Mouse (Mus musculus) fat pad, adult 2 months (tissue): Measurements from ENCODE around the gene Chd5.

ENCODE experiments used
- DNase-seq: peaks from one replicate; pipeline ENCODE4 v3.0.0-alpha.2; 2011; ENCODE audit warnings: low read depth, low spot score; ENCODE audit errors: extremely low read depth

Gene Chd5

DNA sequence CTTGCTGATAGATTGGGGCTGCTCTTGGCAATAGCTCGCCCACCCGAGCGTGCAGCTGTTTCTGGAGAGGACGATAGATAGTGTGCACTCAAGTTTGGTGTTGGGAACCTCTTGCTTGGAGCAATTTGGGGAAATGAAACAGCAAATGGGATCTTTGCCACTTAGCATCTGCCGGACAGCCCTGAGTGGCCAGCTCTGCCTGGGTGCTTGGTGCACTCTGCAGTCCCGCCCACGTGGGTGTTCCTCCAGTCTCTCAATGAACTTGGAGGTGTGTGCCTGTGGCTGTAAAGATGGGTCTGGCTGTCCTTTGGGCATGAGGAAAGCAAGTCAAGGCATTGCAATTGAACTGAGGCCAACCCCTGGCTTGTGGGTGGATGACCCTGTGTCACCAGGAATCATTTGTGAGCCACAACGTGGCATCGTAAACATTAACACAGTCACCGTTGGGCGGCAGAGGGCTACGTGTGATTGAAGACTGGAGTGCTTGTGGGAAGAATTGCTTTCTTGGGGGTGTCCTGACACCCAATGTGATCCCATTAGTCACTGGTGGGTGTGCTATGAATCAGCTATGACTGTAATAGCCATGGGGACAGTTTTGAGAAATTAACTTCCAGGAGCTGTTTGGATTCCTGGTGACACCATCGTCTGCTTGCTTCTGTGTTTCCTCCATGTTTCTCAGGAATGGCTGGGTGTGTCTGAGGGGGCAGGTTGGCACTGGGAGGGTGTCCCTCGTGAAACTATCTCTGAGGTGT, 15.6 kb downstream of the Chd5 start:
- no peak for DNase-seq

DNA sequence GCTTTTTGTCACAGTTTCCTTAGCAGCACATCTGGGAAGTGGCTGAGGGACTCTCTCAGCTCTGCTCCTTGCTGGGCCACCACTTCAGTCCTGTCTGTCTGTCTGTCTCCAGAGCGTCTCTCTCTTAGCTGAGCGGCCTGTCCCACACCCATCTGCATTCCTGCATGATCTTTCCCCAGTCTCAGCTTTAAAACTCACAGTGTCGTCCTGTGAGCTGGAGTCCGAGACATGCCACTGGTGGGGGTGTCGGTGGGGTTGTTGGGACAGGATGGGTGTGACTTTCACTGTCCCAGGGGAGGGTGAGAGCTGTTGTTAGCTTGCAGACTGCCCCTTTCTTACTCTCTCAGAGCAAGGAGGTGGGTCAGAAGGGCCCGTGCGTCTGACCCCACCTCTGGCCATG, 17.2 kb downstream of the Chd5 start:
- DNase-seq, result no peak

DNA sequence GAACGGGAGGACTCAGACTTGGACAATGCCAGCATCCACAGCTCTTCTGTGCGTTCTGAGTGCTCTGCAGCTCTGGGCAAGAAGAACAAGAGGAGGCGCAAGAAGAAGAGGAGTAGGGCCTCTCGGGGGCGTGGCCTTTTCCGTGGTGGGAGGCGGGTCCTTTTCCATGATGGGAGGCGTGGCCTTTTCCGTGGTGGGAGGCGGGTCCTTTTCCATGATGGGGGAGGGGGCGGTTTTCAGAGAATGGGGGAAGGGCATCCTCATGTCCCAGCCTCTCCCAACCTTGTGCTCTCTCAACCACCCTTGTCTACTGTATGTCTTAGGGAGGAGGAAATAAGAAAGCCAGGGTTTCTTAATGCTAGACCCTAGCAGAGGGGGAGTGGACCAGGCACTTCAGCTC, 21.2 kb downstream of the Chd5 start:
- DNase-seq, result no peak

DNA sequence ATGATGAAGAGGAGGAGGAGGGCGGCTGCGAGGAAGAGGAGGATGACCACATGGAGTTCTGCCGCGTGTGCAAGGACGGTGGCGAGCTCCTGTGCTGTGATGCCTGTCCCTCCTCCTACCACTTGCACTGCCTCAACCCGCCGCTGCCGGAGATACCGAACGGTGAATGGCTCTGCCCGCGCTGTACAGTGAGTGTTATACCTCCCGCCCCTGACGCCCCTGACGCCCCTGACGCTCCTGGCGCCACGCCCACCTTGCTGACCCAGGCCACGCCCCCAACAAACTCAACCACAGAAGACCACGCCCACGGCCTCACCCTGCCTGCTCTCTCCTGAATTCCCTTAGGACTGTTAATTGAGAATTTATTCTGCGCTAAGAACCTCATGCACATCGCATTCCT, 22.4 kb downstream of the Chd5 start:
- DNase-seq, result no peak

DNA sequence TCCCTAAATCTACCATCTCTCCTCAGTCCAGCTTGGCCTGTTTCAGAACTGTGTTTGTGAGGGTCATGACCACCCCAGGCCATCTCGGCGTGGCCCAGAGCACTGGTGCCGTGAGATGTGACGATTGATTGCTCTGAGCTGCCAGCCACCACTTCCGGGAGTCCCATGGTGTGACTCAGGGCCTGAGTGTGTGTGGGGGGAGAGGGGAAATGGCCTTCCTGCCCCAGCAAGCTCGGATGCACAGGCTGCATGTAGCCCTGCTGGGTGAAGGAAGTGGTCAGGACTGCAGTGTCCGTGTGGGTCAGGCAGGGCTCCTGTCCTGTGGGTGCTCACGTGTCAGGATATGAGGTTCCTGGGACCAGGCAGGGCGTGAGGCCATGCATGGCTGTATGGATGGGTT, 23.7 kb downstream of the Chd5 start:
- DNase-seq, result no peak

DNA sequence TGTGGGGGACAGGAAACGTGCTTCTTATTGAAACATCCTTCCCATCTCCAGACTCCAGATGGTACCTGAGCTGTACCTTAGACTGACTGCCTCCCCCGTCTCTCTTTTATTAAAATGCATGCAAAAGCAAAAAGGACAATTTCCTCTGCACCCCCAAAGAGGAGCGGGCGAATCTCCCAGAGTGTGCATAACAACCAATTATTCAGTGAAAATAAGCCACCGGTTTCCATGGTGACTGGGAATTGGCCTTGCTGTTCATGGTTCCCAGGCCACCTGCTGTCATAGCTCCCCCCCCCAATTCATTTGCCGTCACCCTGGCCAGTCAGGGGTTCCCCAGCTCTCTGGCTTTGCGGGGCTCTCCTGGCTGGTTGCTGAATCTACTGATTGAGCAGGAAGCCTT, 26.8 kb downstream of the Chd5 start:
- DNase-seq, result no peak

DNA sequence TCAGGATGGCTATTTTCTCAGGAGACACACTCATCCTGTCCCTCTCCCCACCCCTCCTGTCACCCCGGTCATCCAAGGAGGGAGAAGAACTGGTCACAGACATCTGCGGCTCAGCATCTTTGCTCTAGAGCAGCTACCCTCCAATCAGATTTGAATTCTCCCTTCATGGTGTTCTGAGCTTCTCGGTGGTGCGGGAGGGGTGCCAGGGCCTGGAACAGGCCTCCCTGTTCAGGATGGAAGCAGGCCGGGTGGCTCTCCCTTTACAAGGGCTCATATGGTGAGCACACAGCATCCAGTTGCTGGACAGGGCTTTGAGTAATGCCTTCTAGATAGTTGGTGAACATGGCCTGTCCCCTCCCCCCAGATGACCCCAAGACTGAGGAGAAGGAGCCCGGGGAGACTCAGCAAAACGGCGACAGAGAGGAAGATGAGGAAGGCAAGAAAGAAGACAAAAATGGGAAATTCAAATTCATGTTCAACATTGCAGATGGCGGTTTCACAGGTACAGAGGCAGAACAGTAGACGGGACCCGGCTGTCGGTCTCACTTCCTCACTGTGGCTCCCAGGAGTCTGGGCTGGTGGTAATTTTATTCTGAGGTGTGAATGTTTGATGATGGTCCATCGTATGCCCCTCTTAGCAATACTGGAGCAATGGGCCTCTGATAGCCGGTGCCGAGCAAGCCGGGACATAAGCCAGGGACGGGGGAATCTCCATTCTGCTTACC, 44.2 kb downstream of the Chd5 start:
- DNase-seq, result no peak

DNA sequence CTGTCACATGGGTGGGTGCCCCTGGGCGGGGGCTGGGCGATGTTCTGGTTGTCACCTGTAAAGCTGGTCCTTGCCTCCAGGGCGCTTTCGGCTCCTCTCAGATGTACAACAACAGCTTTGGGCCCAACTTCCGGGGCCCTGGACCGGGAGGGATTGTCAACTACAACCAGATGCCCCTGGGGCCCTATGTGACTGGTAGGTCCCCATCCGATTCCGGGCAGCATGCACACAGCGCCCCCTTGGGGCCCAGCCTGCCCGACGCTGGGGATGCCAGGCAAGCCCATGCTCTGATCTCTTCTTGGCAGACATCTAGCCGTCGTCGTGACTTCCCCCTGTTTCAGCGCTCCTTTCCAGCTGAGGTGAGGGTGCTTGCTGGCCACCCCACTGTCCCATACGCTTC, 47.2 kb downstream of the Chd5 start:
- no peak for DNase-seq

DNA sequence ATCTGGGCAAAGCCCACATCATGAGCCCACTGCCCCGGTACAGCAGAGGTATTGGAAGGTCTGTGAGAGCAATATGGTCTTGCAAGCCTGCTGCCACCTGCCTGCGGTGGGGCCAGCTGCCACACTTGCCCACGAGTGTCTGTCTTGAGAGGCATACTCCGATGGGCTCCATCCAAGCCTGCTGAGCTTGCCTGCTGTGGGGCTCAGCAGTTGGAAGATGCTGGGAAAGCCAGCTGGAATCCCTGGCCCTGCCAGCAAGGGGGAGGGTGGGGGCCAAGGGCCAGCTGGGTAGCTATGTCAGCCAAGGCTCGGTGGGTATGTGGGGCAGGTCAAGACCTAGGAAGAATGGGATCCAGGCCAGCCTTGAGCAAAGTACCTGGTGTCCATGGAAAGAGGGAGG, 53.7 kb downstream of the Chd5 start:
- no peak for DNase-seq

DNA sequence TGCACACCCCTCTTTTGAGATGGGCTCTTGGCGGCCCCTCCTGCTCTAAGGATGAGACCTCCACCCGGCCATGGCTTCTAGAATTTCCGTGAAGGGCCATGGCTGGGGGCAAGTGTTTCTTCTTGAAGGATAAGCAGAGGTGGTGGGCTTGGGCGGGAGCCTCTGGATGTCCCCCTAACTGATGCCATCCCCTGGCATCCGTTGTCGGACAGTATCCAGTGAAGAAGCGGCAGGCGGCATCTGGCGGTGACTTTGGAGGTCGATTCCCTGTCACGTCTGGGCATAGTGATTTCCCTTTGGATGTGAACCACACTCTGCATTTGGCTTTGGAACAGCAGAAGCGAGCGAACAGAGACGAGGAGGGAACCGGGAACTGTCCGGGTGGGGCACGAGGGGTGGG, 54.2 kb downstream of the Chd5 start:
- no peak for DNase-seq

DNA sequence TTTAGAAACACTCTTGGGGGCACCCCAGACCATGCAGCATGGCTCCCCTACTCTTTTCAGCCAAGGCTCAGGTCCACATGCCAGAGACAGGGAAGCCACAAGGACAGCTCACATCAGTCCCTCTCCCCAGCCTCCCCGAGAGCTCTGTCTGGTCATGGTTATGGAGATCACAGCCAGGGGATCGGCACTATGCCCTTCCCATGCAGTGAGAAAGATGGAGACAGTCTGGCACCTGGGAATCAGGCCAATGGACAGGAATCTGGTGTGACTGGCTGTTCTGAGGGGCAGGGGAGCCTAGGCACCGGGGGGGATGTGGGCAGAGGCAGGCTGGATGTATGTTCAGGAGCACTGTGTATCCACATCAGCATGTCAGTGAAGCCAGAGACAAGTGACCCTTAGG, 60.5 kb downstream of the Chd5 start:
- no peak for DNase-seq

DNA sequence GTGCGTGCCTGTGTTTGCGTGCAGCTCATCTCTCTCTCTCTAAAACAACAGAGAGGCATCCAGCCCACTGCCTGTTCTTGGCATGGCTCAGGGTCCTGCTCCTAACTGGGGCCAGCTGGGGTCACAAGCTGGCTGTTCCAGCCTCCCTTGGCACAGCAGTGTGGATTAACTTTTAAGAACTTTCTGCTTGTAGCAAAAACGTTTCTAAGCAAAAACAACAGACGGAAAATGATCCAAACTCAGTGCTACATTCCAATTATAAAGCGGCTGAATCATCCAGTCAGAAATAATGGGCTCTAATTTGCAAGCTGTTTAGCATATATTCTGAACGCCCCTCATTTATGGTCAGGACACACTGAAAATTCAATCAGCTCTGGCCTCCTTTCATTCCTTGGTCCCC, 66.7 kb downstream of the Chd5 start:
- DNase-seq, result no peak

DNA sequence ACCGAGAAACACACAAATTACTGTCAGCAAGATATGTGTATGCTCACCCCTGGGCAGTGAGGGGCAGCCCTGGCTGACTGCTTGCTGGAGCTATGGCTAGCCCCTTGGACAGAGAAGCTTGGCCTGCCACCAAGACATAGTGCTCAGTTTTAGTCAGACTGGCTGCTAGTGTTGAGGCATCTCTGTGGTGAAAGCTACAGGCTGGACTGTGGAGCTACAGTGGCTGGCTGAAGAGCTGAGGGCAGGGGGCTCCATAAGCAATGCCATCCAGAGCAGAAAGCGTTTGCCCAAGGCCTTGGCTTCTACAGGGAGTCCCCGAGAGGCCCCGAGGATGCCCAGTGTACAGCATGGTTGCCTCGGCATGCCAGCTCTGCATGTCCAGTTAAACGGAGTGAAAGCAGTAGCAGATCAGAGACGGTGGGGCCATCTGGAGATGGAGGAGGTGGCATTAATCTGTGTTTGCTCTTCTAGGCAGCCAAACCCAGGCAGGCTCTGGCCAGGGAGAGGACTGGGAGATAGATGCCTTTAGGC, 67.3 kb downstream of the Chd5 start:
- DNase-seq, result no peak

DNA sequence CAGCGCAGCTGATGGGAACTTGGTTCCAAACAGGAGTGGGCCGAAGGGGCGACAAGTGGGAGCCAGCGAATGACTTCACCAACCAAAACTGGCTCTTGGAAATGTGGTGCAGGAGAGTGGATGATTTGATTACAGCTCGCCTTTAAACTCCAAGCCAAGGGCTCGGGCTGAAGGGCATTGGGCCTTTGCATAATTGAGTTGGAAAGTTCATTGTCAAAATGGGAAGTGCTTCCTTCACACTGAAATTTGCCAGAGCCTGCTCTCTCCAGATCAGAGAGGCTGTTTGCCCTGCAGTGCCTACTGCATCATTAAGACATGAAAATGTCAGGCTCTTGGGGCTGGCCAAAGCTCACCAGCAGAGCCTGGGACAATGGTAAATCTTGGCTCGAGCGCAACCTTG, 68.1 kb downstream of the Chd5 start:
- DNase-seq, result no peak

DNA sequence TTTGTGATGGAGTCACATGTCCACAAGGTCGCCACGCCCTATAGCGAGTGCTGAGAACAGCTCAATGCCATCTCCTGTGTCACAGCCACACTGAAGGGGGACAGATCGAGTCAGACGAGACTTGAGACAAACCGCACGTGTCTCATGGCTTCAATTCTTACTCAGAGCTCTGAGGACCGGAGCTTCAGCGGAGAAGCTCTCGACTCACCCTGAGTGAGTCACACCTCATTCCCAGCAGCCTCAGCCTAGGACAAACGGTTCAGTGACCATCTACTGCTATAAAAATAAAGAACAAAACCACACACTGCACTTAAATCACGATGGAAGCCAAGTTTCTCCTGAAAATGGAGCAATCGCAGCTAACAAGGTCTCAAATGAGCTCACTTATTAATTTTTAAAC, 72.5 kb downstream of the Chd5 start:
- DNase-seq, result no peak

DNA sequence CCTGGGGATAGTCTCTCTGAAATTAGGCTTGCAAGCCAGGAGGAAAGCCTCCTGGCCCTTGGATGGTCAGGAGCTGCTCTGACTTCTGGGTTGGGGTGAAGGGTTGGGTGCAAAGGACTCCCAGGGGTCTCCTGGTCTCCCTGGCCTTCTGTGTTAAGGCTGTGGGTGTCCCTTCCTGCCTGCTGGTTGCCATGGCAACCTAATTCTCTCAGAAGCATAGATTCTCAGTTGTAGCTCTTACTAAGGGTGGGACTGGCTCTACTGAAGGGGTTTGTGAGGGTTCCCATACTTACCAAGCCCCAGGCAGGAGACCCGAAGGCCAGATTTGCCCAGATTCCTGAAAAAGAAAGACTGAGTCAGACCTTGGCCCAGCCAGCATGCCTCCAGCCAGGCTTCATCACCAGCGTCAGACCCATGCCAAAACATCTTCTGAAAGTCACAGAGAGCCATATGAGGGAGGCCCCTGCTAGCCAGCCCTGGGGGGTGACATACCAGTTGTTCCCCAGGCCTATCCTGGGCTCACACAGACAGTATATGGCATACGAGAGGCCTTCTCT, 74.2 kb downstream of the Chd5 start:
- DNase-seq, result no peak

DNA sequence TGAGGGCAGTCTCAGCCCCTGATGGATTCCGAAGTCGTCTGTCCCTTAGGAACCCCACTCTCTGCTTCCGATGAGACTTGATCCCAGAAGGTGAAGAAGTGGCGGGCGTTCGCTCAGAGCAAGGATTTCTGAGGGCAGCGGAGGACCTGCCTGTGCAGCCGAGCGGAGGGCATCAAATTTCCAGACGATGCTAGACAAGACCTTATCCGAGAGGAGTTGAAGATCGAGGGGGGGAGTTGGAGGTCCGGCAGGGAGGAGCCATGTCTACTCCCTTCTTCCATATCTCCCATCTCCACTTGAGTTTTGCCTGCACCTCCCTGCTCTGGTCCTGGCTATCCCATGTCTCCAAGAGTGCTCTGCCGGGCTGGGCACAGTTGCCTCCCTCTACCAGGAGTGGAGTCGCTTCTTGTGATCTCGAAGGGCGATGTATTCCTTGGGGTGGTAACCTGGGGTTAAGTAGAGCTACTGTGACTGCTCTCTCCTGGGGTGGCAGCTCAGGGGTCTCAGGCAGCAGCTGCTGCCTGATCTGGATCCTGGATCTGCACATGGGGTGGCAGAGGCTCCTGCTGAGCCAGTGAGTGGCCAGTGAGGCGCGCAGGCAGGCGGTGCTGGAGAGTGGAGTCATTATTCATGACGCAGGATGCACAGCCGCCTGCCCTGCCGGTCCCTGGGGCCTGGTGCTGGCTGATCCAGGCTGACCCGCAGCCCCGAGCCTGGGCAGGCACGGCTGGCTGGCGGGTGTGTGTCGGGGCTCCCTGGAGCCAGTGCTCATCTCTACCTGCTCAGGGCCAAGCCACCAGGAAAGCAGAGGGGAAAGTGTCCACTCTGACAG, 80.0 kb downstream of the Chd5 start:
- no peak for DNase-seq

DNA sequence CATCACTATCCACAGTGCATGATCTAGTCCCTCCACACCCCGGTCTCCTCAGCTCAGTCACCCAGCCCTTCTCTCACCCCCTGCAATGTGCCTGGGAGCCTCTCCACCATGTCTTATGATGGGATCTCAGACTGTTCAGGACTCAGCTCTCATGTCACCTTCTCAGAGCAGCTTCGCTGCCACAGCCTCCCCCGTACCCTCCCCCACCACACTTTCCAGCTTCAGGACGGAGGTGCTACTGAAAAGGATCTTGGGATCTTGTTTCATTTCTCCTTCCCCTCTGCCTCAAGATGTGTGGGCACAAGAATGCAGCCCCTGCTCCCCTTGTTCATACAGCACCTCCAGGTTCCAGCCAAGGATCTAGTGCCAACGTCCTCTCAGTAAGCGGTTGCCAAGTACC, 85.1 kb downstream of the Chd5 start:
- no peak for DNase-seq

DNA sequence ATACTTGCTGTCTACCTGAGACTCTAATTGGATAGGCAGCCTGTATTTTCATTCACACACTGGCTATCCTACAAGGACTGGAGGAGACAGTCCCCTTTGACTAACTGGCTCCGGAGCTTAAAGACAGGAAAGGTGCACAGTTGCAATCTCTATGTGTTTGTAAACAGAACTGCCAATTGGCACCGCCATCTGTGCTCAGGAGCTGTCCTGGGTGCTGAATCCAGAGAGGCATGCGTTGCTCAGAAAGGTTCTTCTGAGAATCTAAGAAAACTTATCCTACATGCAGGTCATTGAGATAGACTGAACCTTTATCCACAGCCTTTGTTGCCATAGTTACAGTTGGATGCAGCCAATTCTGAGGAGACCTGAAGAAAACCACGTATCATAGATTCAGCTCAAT, 85.9 kb downstream of the Chd5 start:
- DNase-seq, result no peak

DNA sequence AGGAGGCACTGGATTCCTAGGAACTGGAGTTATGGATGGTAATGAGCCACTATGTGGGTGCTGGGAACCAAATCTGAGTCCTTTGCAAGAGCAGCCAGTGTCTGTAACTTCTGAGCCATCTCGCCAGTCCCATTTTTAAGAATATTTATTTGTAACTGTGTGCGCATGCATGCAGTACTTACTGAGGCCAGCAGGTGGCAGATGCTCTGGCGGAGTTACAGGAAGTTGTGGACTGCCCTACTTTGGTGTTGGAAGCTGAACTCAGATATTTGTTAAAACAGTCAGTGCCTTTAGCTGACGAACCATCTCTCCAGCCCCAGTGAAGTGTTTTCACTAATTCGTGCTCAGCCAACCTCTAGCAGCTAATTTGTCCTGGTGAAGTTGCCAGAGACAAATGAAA, 86.5 kb downstream of the Chd5 start:
- no peak for DNase-seq

DNA sequence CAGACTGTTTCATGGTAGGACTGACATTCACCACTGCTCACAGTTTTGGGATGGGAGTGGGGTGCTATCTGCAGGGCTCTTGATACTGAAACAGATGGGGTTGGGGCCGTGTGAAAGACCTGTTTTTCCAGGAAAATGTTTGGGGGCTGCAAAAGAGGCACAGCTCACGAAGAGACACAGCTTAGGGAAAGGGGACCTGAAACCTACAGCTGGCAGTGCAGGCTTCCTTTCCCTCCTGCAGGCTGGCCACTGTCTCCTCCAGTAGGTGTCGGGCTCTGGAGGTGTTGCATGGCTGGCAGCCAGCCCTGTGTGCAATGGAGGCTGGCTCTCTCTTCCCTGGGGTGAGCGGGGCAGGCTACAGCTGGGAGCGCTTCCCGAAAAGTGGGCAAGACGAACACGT, 89.8 kb downstream of the Chd5 start:
- DNase-seq, result no peak
